Mouse (Mus musculus): Measurements from ENCODE around the gene Fahd1. TPM values are rescaled to one million over a fixed set of nuclear protein-coding genes. Genes with fewer than 3 reads are reported as not detected.

Gene Fahd1
- total RNA-seq, 2 experiments from 2014 or later = 21.1 to 22.4 TPM

DNA sequence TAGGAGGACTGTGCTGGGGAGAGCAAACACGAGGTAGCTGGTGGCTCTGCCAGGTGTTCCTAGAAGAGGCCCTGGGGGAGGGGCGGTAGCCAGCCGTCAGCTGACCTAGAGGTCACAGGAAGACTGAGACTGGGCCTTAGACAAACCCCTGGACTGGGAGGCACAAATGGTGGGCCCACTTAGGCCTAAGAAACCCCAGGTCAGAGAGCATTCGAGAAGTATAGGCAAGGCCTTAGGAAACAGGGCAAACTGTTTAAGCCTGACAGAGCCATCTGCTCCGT, 27.9 kb upstream of the Fahd1 start:
- Histone ChIP-seq H3K27ac (no peak overlapping the region), H3K4me3 (no peak overlapping the region)
- DNase-seq (ENCODE audit: low spot score in 2 of 2) = no peak
- TF ChIP-seq CTCF (conservative IDR thresholded peaks at IDR 0.05) = no peak

- DNase-seq (ENCODE audit: low spot score in 2 of 2) = no peak
- Histone ChIP-seq H3K27ac (no peak overlapping the region), H3K4me3 (no peak overlapping the region)
- no peak for TF ChIP-seq CTCF (conservative IDR thresholded peaks at IDR 0.05)
Observed at GRCm38 (mm10) chr17:24877336-24878116, 27.4 kb upstream of the Fahd1 start.

GRCm38 (mm10) chr17:24874989-24875388, 24.8 kb upstream of the Fahd1 start:
- no peak overlapping the region for H3K27ac ChIP-seq
- H3K4me3 ChIP-seq = no peak overlapping the region
- DNase-seq (ENCODE audit: low spot score in 2 of 2) = no peak
- TF ChIP-seq CTCF (conservative IDR thresholded peaks at IDR 0.05) = no peak

- H3K4me3 ChIP-seq = no peak overlapping the region
- no peak for DNase-seq (ENCODE audit: low spot score in 2 of 2)
- H3K27ac ChIP-seq = no peak overlapping the region
- TF ChIP-seq CTCF (conservative IDR thresholded peaks at IDR 0.05) = no peak
Observed at GRCm38 (mm10) chr17:24874405-24874745, 24.2 kb upstream of the Fahd1 start.

DNA sequence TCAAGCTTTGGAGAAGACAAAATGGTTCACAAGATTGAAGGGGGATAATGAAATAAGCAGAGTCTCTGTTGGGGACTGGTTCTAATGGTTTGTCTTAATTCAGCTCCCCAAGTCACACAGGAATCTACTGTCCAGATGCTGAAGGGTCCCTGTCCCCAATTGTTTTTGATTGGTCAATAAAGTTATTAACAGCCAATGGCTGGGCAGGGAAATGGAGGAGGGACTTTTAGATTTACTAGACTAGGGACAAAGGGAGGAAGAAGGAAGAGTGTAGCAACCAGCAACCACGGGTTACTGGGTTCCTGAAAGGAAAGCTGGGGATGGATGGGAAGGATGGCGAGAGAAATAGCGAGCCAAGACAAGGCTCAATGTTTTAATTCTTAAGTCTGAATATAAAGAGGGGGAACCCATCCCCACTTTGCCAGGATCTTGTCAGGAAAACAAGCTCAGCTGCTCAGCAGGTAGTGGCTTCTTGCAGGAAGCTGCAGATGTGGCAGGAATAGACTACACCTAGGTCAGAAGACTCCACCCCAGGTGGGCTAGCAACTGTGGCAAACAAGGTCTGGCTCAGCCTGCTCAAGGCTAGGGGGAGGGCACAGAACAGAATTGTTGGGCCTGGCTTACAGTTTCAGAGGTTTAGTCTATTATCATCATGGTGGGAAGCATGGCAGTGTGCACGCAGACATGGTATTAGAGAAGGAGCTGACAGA, 23.7 kb upstream of the Fahd1 start:
- no peak for TF ChIP-seq CTCF (conservative IDR thresholded peaks at IDR 0.05)
- DNase-seq (ENCODE audit: low spot score in 2 of 2) = no peak
- no peak overlapping the region for H3K4me3 ChIP-seq
- no peak overlapping the region for H3K27ac ChIP-seq

- peak in 1 of 2 experiments; percentile 49 for DNase-seq (ENCODE audit: low spot score in 2 of 2)
- Histone ChIP-seq H3K27ac (peak overlapping the region; percentile 82), H3K4me3 (no peak overlapping the region)
- no peak for TF ChIP-seq CTCF (conservative IDR thresholded peaks at IDR 0.05)
Observed at GRCm38 (mm10) chr17:24867914-24868313, 17.8 kb upstream of the Fahd1 start.

DNA sequence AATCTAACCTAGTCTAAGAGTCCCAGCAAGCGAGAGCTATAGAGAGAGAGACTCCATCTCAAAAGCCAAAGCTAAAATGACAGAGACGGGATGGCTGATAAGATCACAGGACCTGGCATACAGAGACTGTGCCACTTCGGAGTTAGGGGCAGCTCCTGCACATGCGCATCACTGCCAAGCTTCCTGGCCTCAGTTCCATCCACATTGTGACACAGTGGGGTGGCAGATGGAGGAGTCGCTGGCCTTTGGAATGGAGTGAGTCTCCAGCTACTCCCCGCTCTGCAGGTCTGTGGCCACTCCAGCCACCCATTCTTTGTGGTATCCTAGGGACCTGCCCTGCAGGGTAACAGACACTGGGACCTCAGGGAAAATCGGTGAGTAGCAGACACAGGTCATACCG, 15.6 kb upstream of the Fahd1 start, which contains the start of gene Igfals:
Gene Igfals, plus strand, starts transcription at position 222 of the 400 bp plus-strand sequence.
- DNase-seq (ENCODE audit: low spot score in 2 of 2) = no peak
- H3K27ac ChIP-seq = peak within 1 kb of the TSS; percentile 82; the same call in 1 of the 2 replicates
- no peak within 1 kb of the TSS for H3K4me3 ChIP-seq
- no peak for TF ChIP-seq CTCF (conservative IDR thresholded peaks at IDR 0.05)

DNA sequence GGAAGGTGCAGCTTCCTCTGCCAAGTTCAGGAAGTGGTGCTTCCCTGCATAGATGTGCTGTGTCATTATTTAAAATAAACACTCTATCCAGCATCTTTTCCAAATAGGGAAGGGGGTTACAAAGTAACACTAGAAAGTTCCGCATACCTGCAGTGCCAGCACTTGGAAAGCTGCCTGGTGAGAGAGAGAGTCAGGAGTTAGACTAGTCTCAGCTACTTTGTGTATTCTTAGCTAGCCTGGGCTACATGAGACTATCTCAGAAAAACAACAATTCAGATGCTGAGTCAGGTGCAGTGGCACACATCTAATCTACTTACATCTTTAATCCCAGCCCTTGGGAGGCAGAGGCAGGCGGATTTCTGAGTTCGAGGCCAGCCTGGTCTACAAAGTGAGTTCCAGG, 11.6 kb upstream of the Fahd1 start:
- Histone ChIP-seq H3K27ac (no peak overlapping the region), H3K4me3 (no peak overlapping the region)
- DNase-seq (ENCODE audit: low spot score in 2 of 2) = no peak
- no peak for TF ChIP-seq CTCF (conservative IDR thresholded peaks at IDR 0.05)

DNA sequence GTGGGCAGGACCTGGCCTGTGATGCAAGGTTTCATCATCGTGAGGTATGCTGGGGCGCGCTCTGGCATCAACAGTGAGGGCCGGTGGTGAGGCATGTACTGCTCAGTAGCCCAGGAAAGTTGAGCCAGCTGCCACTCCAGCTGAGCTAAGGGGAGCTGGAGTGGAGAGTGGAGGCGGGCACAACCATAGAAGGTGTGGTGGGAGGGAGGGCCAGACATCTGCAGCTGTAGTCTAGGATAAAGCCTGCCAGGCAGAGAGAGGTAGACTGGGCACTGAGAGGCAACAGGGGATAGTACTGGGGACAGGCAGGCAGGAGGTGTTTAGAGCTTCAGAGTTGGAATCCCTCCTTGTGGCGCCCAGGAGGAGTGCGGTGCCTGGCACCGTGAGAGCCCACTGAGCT, 9.9 kb upstream of the Fahd1 start:
- Histone ChIP-seq H3K27ac (no peak overlapping the region), H3K4me3 (no peak overlapping the region)
- TF ChIP-seq CTCF (conservative IDR thresholded peaks at IDR 0.05) = no peak
- no peak for DNase-seq (ENCODE audit: low spot score in 2 of 2)

DNA sequence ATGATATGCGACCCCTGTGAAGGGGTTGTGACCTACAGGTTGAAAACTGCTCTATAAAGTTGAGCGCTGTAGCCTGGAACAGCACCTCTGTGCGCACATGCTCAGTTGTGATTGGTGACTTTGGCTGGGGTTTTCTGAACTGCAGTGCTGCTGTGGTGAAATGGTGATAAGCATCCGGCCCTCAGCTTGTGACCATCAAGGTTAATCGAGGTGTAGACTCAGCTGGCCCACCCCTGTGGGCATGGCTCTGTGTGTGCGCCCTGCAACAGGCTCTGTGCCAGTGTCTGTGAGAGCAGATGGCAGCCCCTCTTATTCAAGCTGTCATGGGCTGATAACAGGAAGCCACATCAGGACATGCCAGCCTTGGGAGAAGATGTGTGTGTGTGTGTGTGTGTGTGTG, 8.8 kb upstream of the Fahd1 start:
- H3K27ac ChIP-seq = 0 out of 2 replicates have a peak overlapping the region, but pooled peaks have one; percentile 23
- TF ChIP-seq CTCF (conservative IDR thresholded peaks at IDR 0.05) = no peak
- H3K4me3 ChIP-seq = no peak overlapping the region
- DNase-seq (ENCODE audit: low spot score in 2 of 2) = peak; percentile 30 to 41

DNA sequence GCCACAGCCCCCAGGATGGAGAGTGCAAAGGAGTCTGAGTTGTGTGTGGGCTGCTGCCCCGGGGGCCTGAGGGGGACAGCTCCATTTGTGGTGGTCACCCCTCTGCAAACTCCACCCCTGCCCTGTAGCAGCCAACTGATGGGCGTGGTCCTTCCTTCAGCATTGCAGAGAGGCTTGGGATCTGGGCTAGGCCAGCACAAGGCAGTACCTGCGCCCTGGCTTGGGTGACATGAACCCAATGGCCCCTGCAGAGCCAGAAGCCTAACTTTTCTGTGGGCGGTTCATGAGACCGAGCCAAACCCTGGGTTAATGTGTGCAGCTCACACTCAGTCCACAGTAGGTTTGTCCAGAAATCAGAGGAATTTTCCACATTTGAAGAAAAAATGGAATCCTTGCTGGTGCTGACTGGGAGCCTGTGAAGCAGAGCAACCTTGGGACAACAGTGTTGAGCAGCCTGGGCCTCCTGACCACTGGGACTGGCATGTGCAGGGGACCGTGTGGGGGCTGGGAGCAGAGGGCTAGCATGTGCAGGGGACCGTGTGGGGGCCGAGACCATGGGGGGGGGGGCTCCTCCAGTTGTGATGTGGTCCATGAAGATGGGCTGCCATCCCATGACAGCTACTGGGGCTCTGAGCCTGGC, 7.8 kb upstream of the Fahd1 start:
- no peak for DNase-seq (ENCODE audit: low spot score in 2 of 2)
- no peak for TF ChIP-seq CTCF (conservative IDR thresholded peaks at IDR 0.05)
- H3K4me3 ChIP-seq = no peak overlapping the region
- no peak overlapping the region for H3K27ac ChIP-seq

DNA sequence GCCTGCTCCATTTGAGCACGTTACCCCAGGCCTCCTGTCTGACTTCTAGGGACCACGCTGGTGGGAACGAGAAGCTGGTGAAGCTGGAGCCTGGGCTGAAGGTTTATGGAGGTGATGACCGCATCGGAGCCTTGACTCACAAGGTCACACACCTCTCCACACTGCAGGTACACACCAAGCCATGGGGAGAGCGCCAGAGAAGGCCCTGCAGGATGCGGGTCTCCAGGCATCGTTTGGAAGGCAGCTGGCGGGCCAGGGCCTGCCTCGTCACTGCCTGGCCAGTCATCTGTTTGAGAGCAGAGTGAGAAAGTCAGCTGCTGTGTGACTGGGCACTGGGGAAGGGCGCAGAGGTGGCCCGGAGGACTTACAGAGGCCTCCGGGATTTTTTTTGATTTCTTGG, 6.4 kb upstream of the Fahd1 start:
- DNase-seq (ENCODE audit: low spot score in 2 of 2) = no peak
- no peak for TF ChIP-seq CTCF (conservative IDR thresholded peaks at IDR 0.05)
- Histone ChIP-seq H3K4me3 (no peak overlapping the region), H3K27ac (no peak overlapping the region)

- TF ChIP-seq CTCF (conservative IDR thresholded peaks at IDR 0.05) = no peak
- no peak overlapping the region for H3K27ac ChIP-seq
- no peak overlapping the region for H3K4me3 ChIP-seq
- DNase-seq (ENCODE audit: low spot score in 2 of 2) = no peak
Observed at GRCm38 (mm10) chr17:24855838-24856464, 5.8 kb upstream of the Fahd1 start.

Data from layer of hippocampus, adult 2 months (tissue).